Mouse (Mus musculus) forebrain, embryonic 10.5 days (tissue): Measurements from ENCODE around the gene Dedd2. TPM values are rescaled to one million over a fixed set of nuclear protein-coding genes. Genes with fewer than 3 reads are reported as not detected.
A peak's percentile ranks its signal among the peaks of the same experiment; 100 is the strongest.

ENCODE experiments used
- DNase-seq: peaks from one replicate; pipeline ENCODE4 v3.0.0-alpha.2; 2017; ENCODE audit warnings: low spot score; ENCODE audit errors: extremely low spot score
- H3K27ac ChIP-seq: fragments of 300-500 bp; sonication (generic); 2 replicates; pipeline ENCODE4 v1.5.1; 2016; ENCODE audit warnings: mild to moderate bottlenecking
- H3K27me3 ChIP-seq: fragments of 300-500 bp; sonication (generic); 2 replicates; pipeline ENCODE4 v1.6.1; 2016; ENCODE audit warnings: mild to moderate bottlenecking; ENCODE audit not compliant: poor library complexity, severe bottlenecking
- H3K36me3 ChIP-seq: fragments of 300-500 bp; sonication (generic); replicated peaks from 2 replicates; pipeline ENCODE4 v1.6.1; 2016; ENCODE audit warnings: mild to moderate bottlenecking, moderate library complexity
- H3K4me1 ChIP-seq: fragments of 300-500 bp; sonication (generic); 2 replicates; pipeline ENCODE4 v1.6.1; 2016
- H3K4me3 ChIP-seq: fragments of 300-500 bp; sonication (generic); 2 replicates; pipeline ENCODE4 v1.5.1; 2016; ENCODE audit warnings: mild to moderate bottlenecking, moderate library complexity
- H3K9me3 ChIP-seq: fragments of 300-500 bp; sonication (generic); 2 replicates; pipeline ENCODE4 v1.6.1; 2016; ENCODE audit warnings: mild to moderate bottlenecking, moderate library complexity
- WGBS: fragments of 180-500 bp; shearing (Covaris S2); methylation state at CpG from one replicate; pipeline ENCODE4 v1.1.7; 2016; 5-methylcytosine and 5-hydroxymethylcytosine counted together
- polyA plus RNA-seq: library from polyadenylated mRNA; unstranded; fragments of >200 nt; fragmentation: Nextera tagmentation; extraction: Ambion mirVana; gene quantifications from 2 replicates; pipeline ENCODE4 v1.2.1, GENCODE M21; 2016

Dedd2 gene
- polyA plus RNA-seq, 1 experiment from 2014 or later, result 8.8 TPM

GRCm38 (mm10) chr7:25251071-25251791 lies 30.8 kb upstream of the Dedd2 start:
- no peaks in the 10 kb centered on the region for H3K9me3 ChIP-seq
- peaks cover 14% of the 10 kb centered on the region for H3K36me3 ChIP-seq
- peak overlapping the region; percentile 98 for H3K27ac ChIP-seq
- DNase-seq, result peak; percentile 41
- H3K4me1 ChIP-seq, result peaks cover 48% of the 10 kb centered on the region
- H3K4me3 ChIP-seq, result peak overlapping the region; percentile 98
- WGBS, result 2% methylated on average over 22 of the region's 22 CpGs
- H3K27me3 ChIP-seq, result no peaks in the 10 kb centered on the region

GRCm38 (mm10) chr7:25250141-25250972 lies 29.9 kb upstream of the Dedd2 start, which contains the start of gene Erf:
Gene Erf (minus strand): TSS chr7:25250761.
- H3K27ac ChIP-seq, result peak within 1 kb of the TSS; percentile 98
- H3K27me3 ChIP-seq, result no peaks in the 10 kb centered on the region
- H3K4me1 ChIP-seq, result peaks cover 54% of the 10 kb centered on the region
- no peaks in the 10 kb centered on the region for H3K9me3 ChIP-seq
- peaks cover 23% of the 10 kb centered on the region for H3K36me3 ChIP-seq
- peak; percentile 95 for DNase-seq
- peak within 1 kb of the TSS; percentile 98 for H3K4me3 ChIP-seq
- WGBS, result under 1% methylated on average over 65 of the region's 81 CpGs

- H3K36me3 ChIP-seq, result peaks cover 31% of the 10 kb centered on the region
- peak; percentile 82 for DNase-seq
- peak overlapping the region; percentile 98 for H3K27ac ChIP-seq
- peak overlapping the region; percentile 98 for H3K4me3 ChIP-seq
- peaks cover 61% of the 10 kb centered on the region for H3K4me1 ChIP-seq
- WGBS, result under 1% methylated on average over 62 of the region's 73 CpGs
- no peaks in the 10 kb centered on the region for H3K9me3 ChIP-seq
- no peaks in the 10 kb centered on the region for H3K27me3 ChIP-seq
Measured at GRCm38 (mm10) chr7:25249314-25250140, 29.1 kb upstream of the Dedd2 start.

GRCm38 (mm10) chr7:25248846-25249313 lies 28.5 kb upstream of the Dedd2 start:
- H3K4me1 ChIP-seq, result peaks cover 62% of the 10 kb centered on the region
- DNase-seq, result no peak
- under 1% methylated on average over 25 of the region's 25 CpGs for WGBS
- no peaks in the 10 kb centered on the region for H3K9me3 ChIP-seq
- peak overlapping the region; percentile 98 for H3K27ac ChIP-seq
- H3K4me3 ChIP-seq, result peak overlapping the region; percentile 98
- H3K36me3 ChIP-seq, result peaks cover 38% of the 10 kb centered on the region
- H3K27me3 ChIP-seq, result no peaks in the 10 kb centered on the region

GRCm38 (mm10) chr7:25248018-25248647 lies 27.7 kb upstream of the Dedd2 start:
- peak overlapping the region; percentile 98 for H3K27ac ChIP-seq
- H3K4me1 ChIP-seq, result peaks cover 62% of the 10 kb centered on the region
- peak overlapping the region; percentile 98 for H3K4me3 ChIP-seq
- no peaks in the 10 kb centered on the region for H3K9me3 ChIP-seq
- H3K36me3 ChIP-seq, result peaks cover 45% of the 10 kb centered on the region
- no peaks in the 10 kb centered on the region for H3K27me3 ChIP-seq
- WGBS, result 1% methylated on average over 18 of the region's 18 CpGs
- peak; percentile 55 for DNase-seq

GRCm38 (mm10) chr7:25247498-25247897 lies 27.1 kb upstream of the Dedd2 start:
- peaks cover 62% of the 10 kb centered on the region for H3K4me1 ChIP-seq
- DNase-seq, result no peak

GRCm38 (mm10) chr7:25246759-25247137 lies 26.3 kb upstream of the Dedd2 start:
- no peak for DNase-seq
- peaks cover 58% of the 10 kb centered on the region for H3K36me3 ChIP-seq
- peaks cover 57% of the 10 kb centered on the region for H3K4me1 ChIP-seq
- peak overlapping the region; percentile 98 for H3K4me3 ChIP-seq
- no peaks in the 10 kb centered on the region for H3K27me3 ChIP-seq
- H3K9me3 ChIP-seq, result no peaks in the 10 kb centered on the region
- H3K27ac ChIP-seq, result peak overlapping the region; percentile 98
- WGBS, result 81% methylated on average over 4 of the region's 4 CpGs

More at GRCm38 (mm10) chr7:25247498-25247897, 27.1 kb upstream of the Dedd2 start:
- H3K27me3 ChIP-seq, result no peaks in the 10 kb centered on the region
- H3K27ac ChIP-seq, result peak overlapping the region; percentile 98
- H3K9me3 ChIP-seq, result no peaks in the 10 kb centered on the region
- H3K4me3 ChIP-seq, result peak overlapping the region; percentile 98
- WGBS, result 36% methylated on average over 3 of the region's 3 CpGs
- H3K36me3 ChIP-seq, result peaks cover 52% of the 10 kb centered on the region

GRCm38 (mm10) chr7:25246079-25246758 lies 25.8 kb upstream of the Dedd2 start:
- no peaks in the 10 kb centered on the region for H3K9me3 ChIP-seq
- peak overlapping the region; percentile 98 for H3K4me3 ChIP-seq
- peak overlapping the region; percentile 98 for H3K27ac ChIP-seq
- H3K36me3 ChIP-seq, result peaks cover 64% of the 10 kb centered on the region
- H3K27me3 ChIP-seq, result no peaks in the 10 kb centered on the region
- WGBS, result 84% methylated on average over 20 of the region's 20 CpGs
- peaks cover 56% of the 10 kb centered on the region for H3K4me1 ChIP-seq
- DNase-seq, result no peak

- no peaks in the 10 kb centered on the region for H3K9me3 ChIP-seq
- no peak overlapping the region for H3K27ac ChIP-seq
- H3K4me3 ChIP-seq, result peak overlapping the region; percentile 16
- H3K27me3 ChIP-seq, result no peaks in the 10 kb centered on the region
- peaks cover 72% of the 10 kb centered on the region for H3K36me3 ChIP-seq
- H3K4me1 ChIP-seq, result peaks cover 59% of the 10 kb centered on the region
- 92% methylated on average over 30 of the region's 30 CpGs for WGBS
- no peak for DNase-seq
Measured at GRCm38 (mm10) chr7:25244562-25245369, 24.4 kb upstream of the Dedd2 start.

- H3K27ac ChIP-seq, result no peak overlapping the region
- H3K4me3 ChIP-seq, result no peak overlapping the region
- peaks cover 72% of the 10 kb centered on the region for H3K36me3 ChIP-seq
- WGBS, result 94% methylated on average over 4 of the region's 4 CpGs
- peaks cover 63% of the 10 kb centered on the region for H3K4me1 ChIP-seq
- no peak for DNase-seq
- H3K9me3 ChIP-seq, result no peaks in the 10 kb centered on the region
- H3K27me3 ChIP-seq, result no peaks in the 10 kb centered on the region
Measured at GRCm38 (mm10) chr7:25243361-25243760, 22.9 kb upstream of the Dedd2 start.

- Histone ChIP-seq H3K27ac (0 out of 2 replicates have a peak overlapping the region, but pooled peaks have one; percentile 20), H3K27me3 (no peaks in the 10 kb centered on the region), H3K4me1 (peaks cover 50% of the 10 kb centered on the region), H3K9me3 (no peaks in the 10 kb centered on the region), H3K4me3 (peak overlapping the region; percentile 4; the same call in 1 of the 2 replicates), H3K36me3 (peaks cover 56% of the 10 kb centered on the region)
- WGBS, result 33% methylated on average over 2 of the region's 2 CpGs
- peak; percentile 42 for DNase-seq
Measured at GRCm38 (mm10) chr7:25241062-25241461, 20.6 kb upstream of the Dedd2 start.
